Mouse (Mus musculus) urinary bladder, postnatal 25 days (tissue): ENCODE results near the gene Nt5c3b.
A peak's percentile ranks its signal among the peaks of the same experiment; 100 is the strongest.

ENCODE experiments used
- DNase-seq: peaks from one replicate; pipeline ENCODE4 v3.0.0; 2022; ENCODE audit warnings: low spot score

Gene Nt5c3b

GRCm38 (mm10) chr11:100426820-100427219, 14.8 kb downstream of the Nt5c3b start:
- no peak for DNase-seq

- DNase-seq, result peak; percentile 74
Observed at GRCm38 (mm10) chr11:100425851-100426250, 15.8 kb downstream of the Nt5c3b start.

- no peak for DNase-seq
Observed at GRCm38 (mm10) chr11:100423836-100424235, 17.8 kb downstream of the Nt5c3b start.

DNA sequence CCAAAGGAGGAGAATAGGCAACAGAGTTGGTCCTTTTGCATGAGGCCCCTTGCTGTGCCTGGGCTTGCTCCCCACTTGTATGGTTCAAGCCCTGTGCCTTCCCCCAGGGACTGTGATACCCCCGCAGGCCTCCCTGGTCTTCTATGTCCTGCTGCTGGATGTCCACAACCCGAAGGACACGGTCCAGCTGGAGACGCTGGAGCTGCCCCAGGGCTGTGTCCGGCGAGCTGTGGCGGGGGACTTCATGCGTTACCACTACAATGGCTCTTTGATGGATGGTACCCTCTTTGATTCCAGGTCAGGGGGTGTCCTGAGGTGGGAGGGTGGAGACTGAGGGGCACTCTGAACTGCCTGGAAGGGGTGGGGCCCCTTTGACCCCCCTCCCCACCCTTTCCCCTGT, 20.1 kb downstream of the Nt5c3b start:
- DNase-seq, result no peak

- peak; percentile 59 for DNase-seq
Observed at GRCm38 (mm10) chr11:100414914-100415822, 26.4 kb downstream of the Nt5c3b start, which contains the start of gene Fkbp10. Fkbp10 (plus strand) TSS chr11:100415697.

- DNase-seq, result peak; percentile 75
Observed at GRCm38 (mm10) chr11:100414021-100414913, 27.3 kb downstream of the Nt5c3b start, which contains the start of gene P3h4. P3h4 (minus strand) TSS chr11:100414836.

- DNase-seq, result no peak
Observed at GRCm38 (mm10) chr11:100413541-100413940, 28.1 kb downstream of the Nt5c3b start.

DNA sequence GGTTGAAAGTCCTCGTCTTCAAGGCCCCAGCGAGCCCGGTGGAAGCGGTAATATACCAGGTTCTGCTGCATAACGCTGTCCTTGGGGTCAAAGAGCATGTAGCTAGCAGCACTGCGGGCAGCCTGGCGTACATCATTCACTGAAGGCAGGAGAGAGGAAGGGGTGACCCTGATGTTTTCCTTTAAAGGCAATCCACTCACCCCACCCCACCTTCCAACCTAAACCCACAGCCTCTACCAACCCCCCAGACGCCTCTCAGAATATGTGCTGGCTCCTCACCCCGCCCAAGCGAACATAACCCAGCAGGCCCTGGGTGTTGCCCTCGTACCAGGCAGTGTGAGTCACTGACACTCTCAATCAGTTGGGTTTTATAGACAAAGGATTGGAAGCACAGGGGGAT, 29.9 kb downstream of the Nt5c3b start:
- DNase-seq, result no peak

DNA sequence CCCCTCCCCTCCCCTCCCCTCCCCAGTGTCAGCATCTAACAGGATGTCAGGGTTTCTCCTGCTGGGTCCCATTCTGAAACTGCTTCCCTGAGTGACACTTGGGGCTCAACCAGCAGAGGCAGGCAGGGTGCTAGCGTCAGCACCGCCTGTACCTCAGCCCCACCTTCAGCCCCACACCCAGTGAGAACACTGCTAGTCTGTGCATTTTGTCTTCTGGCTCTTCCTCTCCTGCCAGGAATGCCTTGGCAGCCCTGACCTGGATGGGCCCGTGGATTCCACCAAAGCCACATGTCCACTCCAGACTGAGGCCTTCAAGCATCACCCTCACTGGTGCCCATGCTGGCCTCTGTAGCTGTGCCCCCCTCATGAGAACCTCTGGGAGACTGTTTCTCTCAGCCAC, 31.9 kb downstream of the Nt5c3b start:
- DNase-seq, result no peak

DNA sequence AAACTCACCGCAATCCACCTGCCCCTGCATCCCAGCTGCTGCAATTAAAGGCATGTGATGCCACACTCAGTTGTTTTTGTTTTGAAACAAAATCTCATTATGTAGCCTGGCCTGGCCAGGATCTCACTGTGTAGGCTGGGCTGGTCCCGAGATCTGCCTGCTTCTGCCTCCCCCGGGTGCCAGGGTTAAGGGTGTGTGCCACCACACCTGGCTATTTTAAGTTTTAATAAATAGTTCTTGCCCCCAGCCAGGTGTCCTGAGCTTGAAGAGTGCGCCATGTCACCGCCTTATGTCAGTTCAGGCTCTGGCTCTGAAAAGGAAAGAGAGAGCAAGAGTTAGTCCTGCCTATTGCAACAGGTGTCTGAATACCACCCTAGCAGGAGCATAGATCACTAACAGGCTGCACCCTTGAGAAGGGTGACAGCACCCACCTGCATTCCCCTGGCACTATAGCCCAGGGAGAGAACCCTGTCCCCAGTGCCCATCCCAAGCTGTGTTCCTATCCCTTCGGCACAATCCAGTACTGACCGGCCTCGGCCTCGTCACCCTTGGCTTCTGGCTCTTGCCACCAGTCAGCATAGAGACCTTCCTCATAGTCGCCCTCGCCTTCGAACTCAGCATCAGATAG, 32.7 kb downstream of the Nt5c3b start:
- DNase-seq, result no peak

- peak; percentile 71 for DNase-seq
Observed at GRCm38 (mm10) chr11:100408076-100408834, 33.4 kb downstream of the Nt5c3b start.

GRCm38 (mm10) chr11:100406995-100407705, 34.5 kb downstream of the Nt5c3b start:
- no peak for DNase-seq

GRCm38 (mm10) chr11:100406273-100406672, 35.3 kb downstream of the Nt5c3b start:
- no peak for DNase-seq

DNA sequence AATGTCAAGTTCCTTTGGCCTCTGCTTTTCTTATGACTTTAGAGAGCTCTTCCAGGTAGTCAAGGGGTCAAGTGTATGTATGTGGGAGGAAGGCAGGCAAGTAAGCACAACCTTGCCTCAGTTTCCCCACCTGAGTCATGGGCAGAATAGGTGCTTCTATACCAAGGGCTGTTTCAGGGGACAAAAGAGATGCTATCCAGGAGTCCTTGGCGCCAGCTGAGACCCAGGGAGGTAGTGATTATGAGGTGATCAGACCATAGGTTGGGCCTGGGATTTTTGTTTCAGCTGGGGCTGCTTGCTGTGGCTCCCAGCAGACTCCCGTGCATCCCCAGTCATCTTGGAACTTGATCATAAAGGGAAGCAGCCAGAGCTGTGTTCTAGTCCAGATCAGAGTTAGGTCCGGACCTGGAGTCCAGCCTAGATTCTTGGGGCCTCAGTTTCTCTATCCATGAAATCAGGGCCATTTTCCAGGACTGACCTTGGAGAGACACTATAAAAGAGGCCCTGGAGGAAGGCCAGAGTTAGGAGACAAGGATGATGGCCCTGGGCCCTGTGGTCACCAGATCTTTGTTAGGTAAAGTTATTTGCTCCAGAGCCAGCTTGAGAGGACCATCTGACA, 37.0 kb downstream of the Nt5c3b start:
- no peak for DNase-seq

DNA sequence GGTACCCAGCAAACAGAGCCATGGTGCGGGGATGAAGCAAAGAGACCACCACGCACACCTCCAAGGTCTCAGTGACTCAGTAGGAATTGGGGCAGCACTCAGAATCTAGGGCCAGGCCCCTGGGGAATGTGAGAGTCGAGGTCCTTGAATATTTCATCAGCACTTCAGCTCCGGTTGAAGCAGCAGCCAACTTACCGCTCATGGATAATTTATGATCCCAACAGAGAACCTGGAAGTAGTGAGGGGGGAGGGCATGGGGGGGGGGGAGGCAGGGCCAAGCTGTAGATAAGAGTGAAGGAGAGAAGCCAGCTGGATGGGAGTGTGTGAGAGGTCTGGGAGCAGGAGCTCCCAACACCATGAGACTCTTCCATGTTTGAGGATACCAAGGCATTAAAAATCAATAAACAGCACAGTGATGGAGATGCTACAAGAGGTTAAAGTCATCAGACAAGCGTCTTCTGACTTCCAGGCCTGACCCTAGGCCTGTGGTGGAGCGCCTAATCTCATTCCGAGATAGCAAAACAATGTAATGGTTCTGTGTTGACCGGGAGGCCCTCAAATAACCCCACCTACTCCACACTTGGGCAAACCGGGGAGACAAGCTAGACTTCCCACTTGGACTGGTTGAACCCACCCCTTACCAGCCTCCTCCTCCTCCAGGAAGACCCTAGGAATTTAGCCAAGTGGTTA, 38.0 kb downstream of the Nt5c3b start:
- no peak for DNase-seq

DNA sequence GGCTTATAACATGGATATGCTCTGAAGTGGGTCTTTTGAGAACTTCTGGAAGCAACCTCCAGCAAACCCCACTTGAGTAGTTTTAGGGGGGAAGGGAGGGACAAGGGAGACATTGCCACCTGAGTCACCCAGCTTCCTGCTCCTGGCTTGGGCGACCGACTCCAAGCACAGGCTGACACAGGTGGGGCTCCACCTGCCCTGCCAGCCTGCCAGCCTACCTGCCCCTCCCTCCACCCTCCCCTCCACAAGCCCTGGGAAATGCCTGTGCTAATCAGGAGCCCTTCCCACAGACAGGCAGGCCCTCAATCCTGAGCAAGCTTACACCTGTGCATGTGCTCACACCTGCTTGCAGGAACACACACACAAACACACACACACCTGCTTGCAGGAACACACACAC, 38.9 kb downstream of the Nt5c3b start:
- DNase-seq, result no peak

- no peak for DNase-seq
Observed at GRCm38 (mm10) chr11:100402240-100402639, 39.4 kb downstream of the Nt5c3b start.

DNA sequence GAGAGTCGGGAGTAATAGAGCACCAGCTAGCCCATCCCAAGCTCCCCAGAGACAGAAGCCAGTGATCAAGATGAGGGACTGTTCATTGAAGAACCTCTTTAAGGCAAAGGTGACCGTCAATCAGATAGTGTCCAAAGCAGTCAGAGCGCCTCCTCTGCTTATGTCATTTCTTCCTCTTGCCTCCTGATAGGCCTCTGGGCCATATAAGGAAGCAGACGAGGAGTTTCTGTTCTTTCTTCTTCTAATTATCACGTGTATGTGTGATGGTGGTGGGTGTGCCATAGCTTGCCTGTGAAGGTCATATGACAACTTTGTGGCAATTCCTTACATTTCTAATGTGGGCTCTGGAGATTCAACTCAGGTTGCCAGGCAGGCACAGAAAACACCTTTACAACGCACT, 40.8 kb downstream of the Nt5c3b start:
- no peak for DNase-seq

DNA sequence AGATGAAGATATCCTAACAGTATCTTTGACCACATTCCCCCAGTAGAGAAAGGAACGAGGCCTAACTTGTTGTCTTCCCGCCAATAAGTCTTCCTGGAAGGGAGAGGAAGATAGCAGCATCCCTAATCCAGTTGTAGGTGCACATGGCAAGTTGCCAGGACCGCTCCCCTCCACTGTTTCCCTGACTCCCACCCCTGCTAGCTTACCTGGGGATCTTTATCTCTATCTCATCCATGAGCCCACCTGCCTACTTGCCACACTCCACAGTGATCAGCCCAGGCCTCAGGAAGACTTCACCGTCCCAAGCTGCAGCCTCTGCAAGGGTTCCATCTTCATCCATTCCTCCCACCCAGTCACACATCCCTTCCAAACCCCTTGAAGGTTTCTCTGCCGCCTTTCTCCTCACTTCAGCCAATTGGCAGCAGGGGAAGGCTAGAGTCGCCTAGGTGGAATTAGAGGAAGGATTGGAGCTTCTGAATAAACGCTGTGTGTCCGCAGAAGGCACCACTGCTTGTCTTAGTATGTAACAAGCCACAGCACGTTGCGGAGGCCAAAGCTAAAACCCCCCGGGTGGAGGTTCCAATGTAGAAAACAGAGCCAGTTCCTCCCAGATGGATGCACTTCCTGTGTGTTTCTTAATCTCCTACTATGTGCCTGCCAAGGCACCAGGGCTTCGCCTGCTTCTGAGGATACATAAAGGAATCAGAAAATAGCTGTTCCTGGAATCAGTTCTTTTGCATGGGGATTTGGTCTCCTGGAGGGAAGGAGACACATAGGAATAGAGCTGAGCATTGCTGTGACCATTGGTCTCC, 41.7 kb downstream of the Nt5c3b start:
- no peak for DNase-seq
